Mouse (Mus musculus) cerebellum, adult 2 months (tissue): ENCODE measurements at regions not wholly inside any gene's neighbourhood (a gene's known extent, or its start where the extent isn't known, plus 50 kb on each side); places are given as distances from the start of the nearest gene placed in this dataset.

Source experiments
- CTCF ChIP-seq: fragments of 200-500 bp; IDR thresholded peaks from 2 replicates; pipeline ENCODE4 v1.5.1; 2011; ENCODE audit warnings: low read depth, mild to moderate bottlenecking, control low read depth, low read length, moderate library complexity, borderline replicate concordance; ENCODE audit not compliant: insufficient read depth
- POLR2A ChIP-seq: fragments of 200-500 bp; IDR thresholded peaks from 2 replicates; pipeline ENCODE4 v1.6.1; 2011; ENCODE audit warnings: low read length, control low read depth, borderline replicate concordance; ENCODE audit not compliant: insufficient read depth

DNA sequence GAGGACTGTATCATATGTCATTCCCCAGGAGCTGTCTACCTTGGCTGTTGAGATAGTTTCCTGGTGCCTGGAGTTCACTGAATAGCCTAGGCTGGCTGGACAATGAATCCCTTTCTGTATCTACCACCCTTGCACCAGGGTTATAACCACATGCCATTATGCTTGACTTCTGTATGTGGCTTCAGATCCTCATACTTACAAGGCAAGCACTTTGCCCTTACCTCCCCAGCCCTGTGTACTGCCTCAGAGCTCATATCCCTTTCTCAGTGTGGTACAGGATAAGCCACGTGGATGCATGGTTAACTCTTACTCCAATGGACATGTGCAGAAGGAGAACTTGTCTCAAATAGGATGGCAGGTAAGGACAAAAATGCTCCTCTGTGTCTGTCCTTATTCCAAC, 291.3 kb upstream of the Klf4 start:
- TF ChIP-seq CTCF (no peak), POLR2A (no peak)
